Mouse (Mus musculus) G1E (cell line): ENCODE data around the gene Scamp4. TPM values are rescaled to one million over a fixed set of nuclear protein-coding genes. Genes with fewer than 3 reads are reported as not detected.
A peak's percentile ranks its signal among the peaks of the same experiment; 100 is the strongest.
"Not testable (repeated sequence)": the region's sequence is repeated elsewhere in the genome, so short reads cannot be mapped to it uniquely, and the experiment has no call there.

Experiments used
- ATAC-seq: 2 replicates; pipeline ENCODE4 v1.8.0; 2016; ENCODE audit warnings: mild to moderate bottlenecking; ENCODE audit not compliant: insufficient number of reproducible peaks, poor library complexity, low FRiP score, severe bottlenecking; ENCODE audit errors: extremely low read depth
- DNase-seq: peaks from one replicate; pipeline ENCODE4 v3.0.0; 2012; ENCODE audit warnings: low spot score
- H3K27me3 ChIP-seq: 2 replicates; pipeline ENCODE4 v1.6.1; 2012; ENCODE audit warnings: mild to moderate bottlenecking, low read length, inconsistent platforms; ENCODE audit not compliant: insufficient read depth
- H3K36me3 ChIP-seq: replicated peaks from 2 replicates; pipeline ENCODE3; 2012; ENCODE audit warnings: mild to moderate bottlenecking, inconsistent platforms
- H3K4me1 ChIP-seq: 2 replicates; pipeline ENCODE4 v1.6.1; 2012; ENCODE audit warnings: low read depth, low read length, inconsistent platforms, mixed read lengths; ENCODE audit not compliant: insufficient read depth
- H3K4me3 ChIP-seq: 2 replicates; pipeline ENCODE4 v1.5.1; 2012; ENCODE audit warnings: low read depth, mild to moderate bottlenecking, inconsistent platforms, low read length, moderate library complexity, mixed read lengths
- H3K9me3 ChIP-seq: replicated peaks from 2 replicates; pipeline ENCODE4 v1.6.1; 2012; ENCODE audit warnings: inconsistent platforms
- CTCF ChIP-seq: IDR thresholded peaks from 2 replicates; pipeline ENCODE4 v1.5.1; 2012; ENCODE audit warnings: low read depth, low read length, inconsistent platforms, mixed read lengths
- GATA1 ChIP-seq: IDR thresholded peaks from 2 replicates; pipeline ENCODE4 v1.6.1; 2012; ENCODE audit warnings: borderline replicate concordance, low read length, inconsistent platforms, mixed read lengths
- GATA2 ChIP-seq: IDR thresholded peaks from 2 replicates; pipeline ENCODE4 v1.6.1; 2012; ENCODE audit warnings: low read depth, low read length, inconsistent platforms, borderline replicate concordance
- POLR2AphosphoS5 ChIP-seq: IDR thresholded peaks from 2 replicates; pipeline ENCODE4 v1.6.1; 2012; ENCODE audit warnings: low read depth, low read length, inconsistent platforms; ENCODE audit not compliant: insufficient replicate concordance
- TAL1 ChIP-seq: conservative IDR thresholded peaks from 2 replicates; pipeline ENCODE4 v1.6.1; 2012; ENCODE audit warnings: low read depth, low read length, inconsistent platforms, mixed read lengths
- polyA plus RNA-seq: library from polyadenylated mRNA; stranded (reverse); fragments of >175 nt; gene quantifications from 2 replicates; pipeline ENCODE4 v1.2.3, GENCODE M21; 2012
- total RNA-seq, 2 experiments: library from RNA; stranded (forward) in 1 of 2; stranded (reverse) in 1 of 2; fragments of 200-1000 nt in 1 of 2; fragments of >200 nt in 1 of 2; fragmentation: Nextera tagmentation in 1 of 2; gene quantifications; 2 replicates each; pipeline ENCODE4 v1.2.3; 2014 to 2017

Scamp4 gene
- total and polyA plus RNA-seq, 3 experiments: 12.9 to 87.0 (median 39.4) TPM

DNA sequence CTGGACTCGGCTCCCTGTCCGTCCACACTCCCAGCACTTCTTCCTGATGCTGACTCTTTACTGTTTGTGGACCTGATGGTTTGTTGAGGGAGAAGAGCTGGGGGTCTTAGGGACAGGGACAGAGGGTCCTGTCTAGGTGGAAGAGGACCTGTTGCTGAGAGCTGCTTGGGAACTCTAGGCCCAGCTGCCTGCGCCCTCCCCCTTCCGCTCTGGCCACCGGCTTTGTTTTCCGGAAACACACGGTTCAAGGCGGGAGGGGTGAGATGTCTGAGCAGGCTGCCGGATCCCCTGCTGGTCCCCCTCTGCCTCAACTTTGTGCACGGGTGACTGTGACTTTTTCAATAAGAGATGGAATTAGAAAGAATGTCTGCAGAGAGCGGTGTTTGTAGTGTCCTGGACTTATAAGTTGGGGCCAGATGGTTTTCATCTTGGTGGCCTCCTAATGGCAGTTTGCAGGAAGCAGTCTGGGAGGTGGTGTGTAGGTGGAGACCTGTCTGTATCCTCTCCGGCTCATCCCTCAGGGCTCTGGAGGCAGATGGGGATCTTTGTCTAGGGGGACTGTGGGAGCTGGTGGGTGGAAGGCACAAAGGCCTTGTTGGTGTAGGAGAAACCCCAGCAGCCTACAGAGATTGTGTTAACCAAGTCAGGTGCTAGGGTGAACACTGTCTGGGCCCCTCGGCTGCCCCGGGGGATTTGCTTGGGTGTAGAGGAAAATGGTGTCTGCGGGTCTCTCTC, 21.0 kb downstream of the Scamp4 start:
- ATAC-seq (no peak), DNase-seq (peak; percentile 53)
- H3K36me3 ChIP-seq: peaks cover 60% of the 10 kb centered on the region
- no peaks in the 10 kb centered on the region for H3K9me3 ChIP-seq
- H3K4me3 ChIP-seq: peak overlapping the region; percentile 94
- H3K4me1 ChIP-seq: peaks cover 72% of the 10 kb centered on the region
- no peaks in the 10 kb centered on the region for H3K27me3 ChIP-seq
- TF ChIP-seq POLR2AphosphoS5 (no peak), GATA1 (no peak), CTCF (no peak), TAL1 (no peak), GATA2 (no peak)

DNA sequence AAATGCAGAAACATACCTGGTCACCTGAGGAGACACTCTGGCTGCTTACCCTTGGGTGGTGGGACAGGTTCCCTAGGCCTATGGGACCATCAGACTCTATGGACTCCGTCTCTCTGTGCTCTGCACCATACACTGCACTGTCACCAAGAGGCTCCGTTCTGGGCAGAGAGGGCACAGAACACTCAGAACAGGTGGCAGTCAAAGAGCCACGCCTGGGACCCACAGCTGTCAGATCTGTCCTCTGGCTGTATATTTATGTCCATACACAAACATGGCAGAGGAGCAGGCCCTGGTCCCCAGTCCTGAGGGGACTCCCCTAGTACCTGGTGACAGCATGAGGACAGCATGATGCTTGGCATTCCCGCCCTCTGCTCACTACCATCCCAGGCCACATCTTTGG, 23.1 kb downstream of the Scamp4 start:
- ATAC-seq: no peak

DNA sequence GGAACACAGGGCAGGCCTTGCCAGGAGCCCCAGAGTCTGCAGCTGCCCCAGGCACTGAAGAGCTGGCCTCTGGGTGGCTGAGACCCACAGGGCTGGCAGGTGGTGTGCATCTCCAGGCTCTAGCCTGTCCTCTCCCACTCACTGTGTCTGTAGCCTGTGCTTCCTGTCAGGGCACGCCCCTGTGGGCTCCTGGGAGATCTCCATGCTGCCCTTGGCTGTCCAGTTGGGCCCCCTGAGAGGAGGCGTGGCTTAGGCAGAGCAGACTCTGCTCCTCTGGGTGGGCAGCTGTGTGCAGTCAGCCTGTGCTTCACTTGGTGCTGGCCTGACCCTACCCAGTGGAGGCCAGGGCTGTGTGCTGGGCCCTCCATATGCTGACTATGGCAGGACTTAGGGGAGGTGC, 25.0 kb downstream of the Scamp4 start:
- peaks cover 78% of the 10 kb centered on the region for H3K4me1 ChIP-seq

More for the DNA sequence above, 23.1 kb downstream of the Scamp4 start:
- no peak for TF ChIP-seq POLR2AphosphoS5
- TF ChIP-seq TAL1: no peak
- no peak for TF ChIP-seq GATA2
- no peak for TF ChIP-seq CTCF
- TF ChIP-seq GATA1: no peak
- peaks cover 70% of the 10 kb centered on the region for H3K36me3 ChIP-seq
- no peaks in the 10 kb centered on the region for H3K9me3 ChIP-seq
- peaks cover 75% of the 10 kb centered on the region for H3K4me1 ChIP-seq
- no peak overlapping the region for H3K4me3 ChIP-seq
- no peaks in the 10 kb centered on the region for H3K27me3 ChIP-seq
- no peak for DNase-seq

DNA sequence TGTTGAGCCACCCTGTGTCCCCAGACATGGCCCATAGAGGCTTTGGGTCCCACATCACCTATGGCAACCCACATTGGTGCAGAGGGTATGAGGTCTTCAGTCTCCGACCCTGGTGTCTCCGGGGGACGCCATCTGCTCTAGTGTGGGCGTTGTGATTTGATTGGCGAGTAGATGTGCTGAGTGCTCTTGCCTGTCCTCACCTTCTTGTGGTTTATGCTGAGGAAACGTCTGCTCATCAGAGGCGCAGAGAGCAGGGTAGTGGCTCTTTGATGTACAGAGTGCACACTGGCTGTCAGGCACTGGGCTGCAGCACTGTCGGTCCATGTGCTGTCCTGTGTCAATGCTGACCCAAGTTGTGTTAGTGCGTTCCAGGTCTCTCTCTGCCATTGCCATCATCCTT, 26.3 kb downstream of the Scamp4 start:
- ATAC-seq (no peak), DNase-seq (no peak)
- peaks cover 68% of the 10 kb centered on the region for H3K4me1 ChIP-seq
- no peak overlapping the region for H3K4me3 ChIP-seq
- H3K27me3 ChIP-seq: no peaks in the 10 kb centered on the region
- peaks cover 93% of the 10 kb centered on the region for H3K36me3 ChIP-seq
- no peak for TF ChIP-seq POLR2AphosphoS5
- TF ChIP-seq TAL1: no peak
- no peak for TF ChIP-seq CTCF
- TF ChIP-seq GATA1: no peak
- TF ChIP-seq GATA2: no peak
- no peaks in the 10 kb centered on the region for H3K9me3 ChIP-seq

More for the DNA sequence above, 25.0 kb downstream of the Scamp4 start:
- Histone ChIP-seq H3K9me3 (no peaks in the 10 kb centered on the region), H3K4me3 (peak overlapping the region; percentile 3; the same call in 1 of the 2 replicates), H3K27me3 (no peaks in the 10 kb centered on the region), H3K36me3 (peaks cover 89% of the 10 kb centered on the region)
- TF ChIP-seq CTCF (no peak), GATA1 (no peak), TAL1 (no peak), POLR2AphosphoS5 (no peak), GATA2 (no peak)
- DNase-seq: no peak
- no peak; the same call in 1 of the 2 replicates for ATAC-seq

DNA sequence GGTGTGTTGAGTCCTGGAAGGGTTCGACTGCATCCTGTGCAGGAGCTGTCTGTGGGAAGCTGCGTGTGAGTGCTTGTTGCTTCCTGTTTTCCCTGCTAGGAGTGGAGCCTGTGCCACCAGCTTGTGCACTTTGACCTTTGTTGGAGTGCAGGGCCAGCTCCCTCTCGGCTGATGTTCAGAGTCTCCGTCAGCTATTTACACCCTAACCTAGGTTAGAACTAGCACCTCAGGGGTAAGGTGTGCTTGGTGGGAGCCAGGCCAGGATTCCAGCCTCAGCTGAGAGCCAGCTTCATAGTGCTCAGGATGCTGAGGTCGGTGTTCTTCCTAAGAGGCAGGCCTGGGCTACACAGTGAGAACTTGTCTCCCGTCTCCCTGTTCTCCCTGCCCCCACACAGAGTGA, 32.7 kb downstream of the Scamp4 start:
- TF ChIP-seq GATA1 (no peak), CTCF (no peak)
- peaks cover 6% of the 10 kb centered on the region; the same call in 1 of the 2 replicates for H3K27me3 ChIP-seq
- peaks cover 96% of the 10 kb centered on the region for H3K36me3 ChIP-seq
- DNase-seq (no peak), ATAC-seq (no peak)
- no peaks in the 10 kb centered on the region for H3K9me3 ChIP-seq
- peaks cover 18% of the 10 kb centered on the region for H3K4me1 ChIP-seq
- no peak overlapping the region for H3K4me3 ChIP-seq

DNA sequence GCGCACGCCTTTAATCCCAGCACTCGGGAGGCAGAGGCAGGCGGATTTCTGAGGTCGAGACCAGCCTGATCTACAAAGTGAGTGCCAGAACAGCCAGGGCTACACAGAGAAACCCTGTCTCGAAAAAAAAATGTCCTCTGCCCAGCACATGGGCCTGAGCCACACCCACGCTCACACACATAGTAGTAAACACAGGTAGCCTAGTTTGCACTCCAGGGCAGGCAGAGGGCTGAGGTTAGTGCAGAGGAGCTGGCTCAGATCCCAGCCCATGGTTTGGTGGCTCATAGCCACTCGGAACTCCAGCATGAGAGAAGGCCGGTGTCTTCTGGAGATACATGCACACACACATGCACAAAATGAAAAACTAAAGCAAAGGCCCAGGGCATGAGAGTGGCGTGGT, 44.3 kb downstream of the Scamp4 start:
- DNase-seq (no peak), ATAC-seq (no peak)
- TF ChIP-seq GATA1: no peak
- TF ChIP-seq CTCF: no peak
- TF ChIP-seq TAL1: no peak
- Histone ChIP-seq H3K4me3 (no peak overlapping the region), H3K4me1 (peaks cover 24% of the 10 kb centered on the region), H3K27me3 (no peaks in the 10 kb centered on the region; the same call in 1 of the 2 replicates), H3K36me3 (peaks cover 87% of the 10 kb centered on the region), H3K9me3 (no peaks in the 10 kb centered on the region)

DNA sequence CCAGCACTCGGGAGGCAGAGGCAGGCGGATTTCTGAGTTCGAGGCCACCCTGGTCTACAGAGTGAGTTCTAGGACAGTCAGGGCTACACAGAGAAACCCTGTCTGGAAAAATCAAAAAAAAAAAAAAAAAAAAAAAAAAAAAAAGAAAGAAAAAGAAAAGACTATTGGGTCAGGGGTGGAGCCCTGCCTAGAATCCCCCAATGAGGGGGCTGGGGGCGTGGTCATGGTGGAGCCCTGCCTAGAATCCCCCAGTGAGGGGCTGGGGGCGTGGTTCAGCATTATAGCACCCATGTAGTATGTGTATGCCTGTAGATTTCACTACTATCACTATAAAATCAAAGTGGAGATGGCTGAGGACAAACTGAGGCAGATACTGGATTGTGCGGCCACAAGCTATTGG, 47.2 kb downstream of the Scamp4 start:
- not testable (repeated sequence) for H3K4me3 ChIP-seq, H3K9me3 ChIP-seq, ATAC-seq, DNase-seq, H3K27me3 ChIP-seq
- peaks cover 80% of the 10 kb centered on the region for H3K36me3 ChIP-seq
- peaks cover 31% of the 10 kb centered on the region for H3K4me1 ChIP-seq
